Mouse (Mus musculus) splenic B cell, adult 2 months (primary cell): ENCODE data around the gene Teddm2.

ENCODE experiments used
- DNase-seq: peaks from one replicate; pipeline ENCODE4 v3.0.0-alpha.2; 2011; ENCODE audit warnings: low read depth, low spot score
- H3K27me3 ChIP-seq: 2 replicates; pipeline ENCODE4 v1.6.1; 2012; ENCODE audit warnings: mild to moderate bottlenecking, low read length, moderate library complexity, mixed read lengths; ENCODE audit not compliant: control insufficient read depth, poor library complexity, insufficient read depth, severe bottlenecking
- H3K36me3 ChIP-seq: 2 replicates; pipeline ENCODE4 v1.6.1; 2012; ENCODE audit warnings: mild to moderate bottlenecking, low read length, moderate library complexity, mixed read lengths; ENCODE audit not compliant: control insufficient read depth, poor library complexity, insufficient read depth, severe bottlenecking

Gene Teddm2

GRCm38 (mm10) chr1:153899731-153900380 lies at the start of gene Teddm2, which contains the start of gene Glul:
Teddm2 (minus strand) TSS chr1:153900228.
Glul (plus strand) TSS chr1:153899944.
- Histone ChIP-seq H3K36me3 (peaks cover 2% of the 10 kb centered on the region; the same call in 1 of the 2 replicates), H3K27me3 (no peaks in the 10 kb centered on the region)
- peak; percentile 97 for DNase-seq

GRCm38 (mm10) chr1:153947837-153948236 lies 47.8 kb upstream of the Teddm2 start:
- H3K36me3 ChIP-seq = no peaks in the 10 kb centered on the region
- no peaks in the 10 kb centered on the region for H3K27me3 ChIP-seq
- no peak for DNase-seq

DNA sequence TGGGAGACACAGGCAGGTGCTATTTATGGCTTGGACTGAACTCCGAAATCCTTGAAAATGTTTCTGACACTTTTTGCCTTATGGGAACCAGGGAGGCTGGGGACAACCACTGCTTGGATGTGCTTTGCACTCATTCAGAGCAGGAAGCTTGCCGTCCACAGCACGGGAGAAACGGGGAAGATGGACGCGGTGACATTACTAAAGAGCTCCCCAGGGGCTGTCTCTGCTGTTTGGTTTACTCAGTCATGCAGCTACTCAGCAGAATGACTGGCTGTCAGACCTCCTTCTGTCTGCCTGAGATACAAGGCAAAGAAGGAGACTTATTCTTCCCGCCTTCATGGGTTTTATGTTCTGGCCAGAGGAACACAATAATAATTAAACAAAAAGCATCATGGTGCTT lies 46.9 kb upstream of the Teddm2 start:
- DNase-seq = no peak
- H3K27me3 ChIP-seq = no peaks in the 10 kb centered on the region

GRCm38 (mm10) chr1:153945181-153945580 lies 45.2 kb upstream of the Teddm2 start:
- Histone ChIP-seq H3K36me3 (no peaks in the 10 kb centered on the region), H3K27me3 (no peaks in the 10 kb centered on the region)
- DNase-seq = no peak

More for the DNA sequence above, 46.9 kb upstream of the Teddm2 start:
- no peaks in the 10 kb centered on the region for H3K36me3 ChIP-seq

DNA sequence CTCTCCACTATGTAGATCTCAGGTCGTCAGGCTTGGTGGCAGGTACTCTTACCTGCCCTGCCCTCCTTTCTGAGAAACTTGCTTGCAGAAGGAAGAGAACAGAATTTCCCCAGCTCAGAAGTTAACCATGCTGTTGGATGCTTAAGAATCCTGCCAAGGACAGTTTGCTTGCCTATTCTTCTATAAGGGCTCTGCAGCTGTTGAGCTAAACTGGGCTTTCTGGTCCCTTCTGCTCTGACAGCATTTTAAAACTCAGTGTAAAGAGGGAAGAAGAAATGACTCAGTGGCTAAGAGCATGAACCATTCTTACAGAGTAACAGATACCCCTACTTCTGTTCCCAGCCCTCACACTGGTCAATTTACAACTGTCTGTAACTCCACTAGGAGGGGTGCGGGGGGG lies 41.0 kb upstream of the Teddm2 start:
- H3K27me3 ChIP-seq = no peaks in the 10 kb centered on the region
- no peaks in the 10 kb centered on the region for H3K36me3 ChIP-seq
- no peak for DNase-seq

DNA sequence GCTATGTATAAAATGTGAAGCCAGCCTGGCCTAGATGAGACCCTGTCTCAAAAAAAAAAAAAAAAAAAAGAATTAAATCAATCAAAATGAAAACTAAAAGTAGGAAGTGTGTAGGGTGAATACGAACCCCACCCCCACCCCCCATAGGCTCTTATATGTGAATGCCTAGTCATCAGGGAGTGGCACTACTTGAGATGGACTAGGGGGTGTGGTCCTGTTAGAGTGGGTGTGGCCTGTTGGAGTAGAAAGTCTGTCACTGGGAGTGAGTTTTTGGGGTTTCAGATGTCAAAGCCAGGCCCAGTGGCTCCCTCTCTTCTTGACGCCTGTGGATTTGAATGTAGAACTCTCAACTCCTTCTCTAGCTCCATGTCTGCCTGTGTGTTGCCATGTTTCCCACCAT lies 37.0 kb upstream of the Teddm2 start:
- H3K27me3 ChIP-seq = no peaks in the 10 kb centered on the region
- no peak for DNase-seq
- no peaks in the 10 kb centered on the region for H3K36me3 ChIP-seq

DNA sequence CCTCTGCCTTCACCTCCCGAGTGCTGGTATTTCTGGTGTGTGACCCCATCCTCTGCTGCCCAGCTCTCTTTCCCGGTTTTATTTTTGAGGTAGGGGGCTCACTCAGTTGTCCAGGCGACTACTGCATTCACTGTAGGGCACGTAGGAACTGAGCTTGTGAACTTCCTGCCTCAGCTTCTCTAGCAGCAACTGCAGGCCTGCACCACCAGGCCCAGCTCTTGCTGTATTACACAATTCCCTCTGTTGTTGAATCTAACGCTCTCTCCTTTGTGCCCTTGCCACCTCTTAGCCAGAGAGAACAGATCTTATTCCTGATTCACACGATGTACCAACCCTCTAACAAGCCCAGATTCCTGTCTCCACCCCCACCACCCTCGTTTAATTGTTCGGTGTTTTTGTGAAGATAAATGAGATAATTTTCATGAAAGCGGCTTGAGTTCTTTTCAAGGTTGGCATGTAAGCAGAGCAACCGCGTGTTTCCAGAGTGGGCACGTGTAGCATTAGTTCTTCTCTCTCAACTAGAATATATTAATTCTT lies 35.9 kb upstream of the Teddm2 start:
- H3K36me3 ChIP-seq = no peaks in the 10 kb centered on the region
- DNase-seq = no peak

DNA sequence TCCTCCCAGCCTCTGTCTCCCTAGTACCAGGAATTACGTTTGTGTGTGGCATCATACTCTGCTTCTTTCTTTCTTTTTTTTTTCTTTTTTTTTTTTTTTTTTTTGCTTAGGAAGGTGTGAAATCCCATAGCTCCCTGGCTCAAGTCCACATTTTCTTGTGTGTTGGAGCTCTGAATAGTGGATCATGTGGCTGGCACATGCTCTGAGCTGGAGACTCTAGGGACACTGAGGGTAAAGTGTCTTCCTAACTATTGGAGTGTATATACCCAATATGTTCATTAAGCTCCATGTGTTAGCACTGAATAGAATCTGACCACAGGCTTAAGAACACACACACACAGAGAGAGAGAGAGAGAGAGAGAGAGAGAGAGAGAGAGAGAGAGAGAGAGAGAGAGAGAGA lies 33.7 kb upstream of the Teddm2 start:
- no peak for DNase-seq
- Histone ChIP-seq H3K36me3 (no peaks in the 10 kb centered on the region), H3K27me3 (no peaks in the 10 kb centered on the region)

More for the DNA sequence above, 35.9 kb upstream of the Teddm2 start:
- H3K27me3 ChIP-seq = no peaks in the 10 kb centered on the region

GRCm38 (mm10) chr1:153930431-153930830 lies 30.4 kb upstream of the Teddm2 start:
- DNase-seq = no peak
- Histone ChIP-seq H3K36me3 (no peaks in the 10 kb centered on the region), H3K27me3 (no peaks in the 10 kb centered on the region)

DNA sequence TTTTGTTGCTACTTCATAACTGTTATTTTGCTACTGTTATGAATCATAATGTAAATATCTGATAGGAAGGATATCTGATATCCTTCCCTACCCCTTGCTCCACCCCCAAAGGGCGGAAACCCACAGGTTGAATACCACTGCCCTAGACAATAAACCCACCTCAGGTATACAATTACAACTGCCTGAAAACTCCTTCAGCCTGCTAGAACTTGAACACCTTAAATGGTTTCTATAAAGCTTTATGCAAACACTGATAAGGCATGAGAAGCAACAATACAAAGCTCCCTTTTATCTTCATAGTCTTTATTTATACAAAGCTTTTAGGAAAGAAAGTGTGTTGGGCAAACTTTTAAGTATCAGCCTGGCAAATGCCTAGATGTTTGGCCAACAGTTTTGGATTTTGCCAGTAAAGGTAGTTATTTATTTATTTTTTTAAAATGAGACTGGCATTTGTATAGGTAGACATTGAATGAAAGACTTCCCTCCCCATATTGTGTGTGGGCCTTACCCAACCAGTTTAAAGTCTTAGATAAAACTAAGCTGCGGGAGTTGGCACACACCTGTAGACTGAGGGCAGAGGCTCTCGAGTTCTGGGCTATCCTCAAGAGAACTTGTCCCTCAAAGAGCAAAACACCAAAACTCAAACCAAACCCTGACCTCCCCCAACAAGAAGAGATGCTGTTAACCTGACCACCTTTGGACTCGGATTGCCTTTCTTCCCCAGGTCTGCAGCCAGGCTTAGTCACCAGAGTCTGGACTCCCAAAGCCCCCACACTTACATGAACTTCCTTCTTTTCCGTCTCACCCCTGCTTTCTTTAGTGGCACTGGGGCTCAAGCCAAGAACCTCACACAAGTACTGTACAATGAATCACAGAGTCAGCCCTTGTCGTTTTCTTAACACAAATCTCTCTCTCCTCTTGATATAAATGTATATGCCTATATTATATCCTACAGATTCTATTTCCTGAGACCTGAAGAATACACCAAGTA lies 24.7 kb upstream of the Teddm2 start:
- no peaks in the 10 kb centered on the region for H3K36me3 ChIP-seq
- H3K27me3 ChIP-seq = no peaks in the 10 kb centered on the region
- DNase-seq = no peak

- H3K27me3 ChIP-seq = no peaks in the 10 kb centered on the region
- DNase-seq = no peak
- no peaks in the 10 kb centered on the region for H3K36me3 ChIP-seq
These were observed 22.6 kb upstream of the Teddm2 start for GRCm38 (mm10) chr1:153922571-153923021.

GRCm38 (mm10) chr1:153921642-153922041 lies 21.6 kb upstream of the Teddm2 start:
- no peaks in the 10 kb centered on the region for H3K36me3 ChIP-seq
- H3K27me3 ChIP-seq = no peaks in the 10 kb centered on the region
- no peak for DNase-seq

- no peak for DNase-seq
- Histone ChIP-seq H3K27me3 (no peaks in the 10 kb centered on the region), H3K36me3 (no peaks in the 10 kb centered on the region)
These were observed 18.6 kb upstream of the Teddm2 start for GRCm38 (mm10) chr1:153918521-153919206.

DNA sequence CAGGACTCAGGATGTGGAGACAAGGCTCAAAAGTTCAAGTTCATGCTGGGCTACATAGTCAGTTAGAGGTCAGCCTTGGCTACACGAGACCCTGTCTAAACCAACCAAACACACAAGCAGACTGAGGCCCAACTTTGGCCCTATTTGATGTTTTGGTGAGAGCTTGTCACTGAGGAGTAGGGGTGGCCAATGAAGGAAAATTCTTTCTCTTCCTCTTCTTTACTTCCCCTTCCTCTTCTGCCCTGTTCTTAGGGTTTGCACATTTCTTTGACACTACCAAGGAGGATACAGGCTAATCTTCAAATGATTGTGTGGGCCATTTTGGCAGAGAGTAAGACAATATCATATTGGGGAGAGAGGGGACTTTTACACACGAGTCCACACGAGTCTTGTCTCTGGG lies 13.8 kb upstream of the Teddm2 start:
- peaks cover 3% of the 10 kb centered on the region; the same call in 1 of the 2 replicates for H3K36me3 ChIP-seq
- peak; percentile 26 for DNase-seq
- no peaks in the 10 kb centered on the region for H3K27me3 ChIP-seq
